9 mouse cellular contexts compared by ENCODE assay signal in genomic region chr13:40977609-40978008, GRCm38 (mm10). TPM values are rescaled to one million over a fixed set of nuclear protein-coding genes. Genes with fewer than 3 reads are reported as not detected.
DNase-seq lines count a peak whose midpoint lies in the region; ATAC-seq lines count a peak whose summit lies in the region.
"Had no signal": no experiment of that assay in that cellular context is flagged by ENCODE, and none has a peak within 500 bp of the region (broad histone marks: within the 10 kb centered on the region; RNA-seq: fewer than 3 reads in every experiment).

No protein-coding gene starts in this region.

- H3K9me3 ChIP-seq in midbrain, embryonic 14.5 days (ENCODE audit: control insufficient read depth, low read length), result no peaks in the 10 kb centered on the region
- H3K9me3 ChIP-seq in midbrain, embryonic 13.5 days, result no peaks in the 10 kb centered on the region
- H3K9me3 ChIP-seq: heart, embryonic 13.5 days had no signal

- no peak overlapping the region for H3K4me2 ChIP-seq in midbrain, embryonic 14.5 days (ENCODE audit: low read length)
- H3K4me2 ChIP-seq in midbrain, embryonic 13.5 days (replicated peaks), result no peak overlapping the region
- H3K4me2 ChIP-seq: heart, embryonic 13.5 days had no signal

- no peaks in the 10 kb centered on the region for H3K4me1 ChIP-seq in midbrain, embryonic 14.5 days (ENCODE audit: control insufficient read depth, insufficient read depth, low read length)
- no peaks in the 10 kb centered on the region for H3K4me1 ChIP-seq in midbrain, embryonic 13.5 days (replicated peaks)
- H3K4me1 ChIP-seq: heart, embryonic 13.5 days had no signal

- WGBS in midbrain, embryonic 14.5 days, result 11% methylated on average over 7 of the region's 7 CpGs
- WGBS in midbrain, embryonic 13.5 days, result 13% methylated on average over 7 of the region's 7 CpGs

- DNase-seq in cerebellum, adult 18-20 months, result peak; percentile 15 to 18
- no peak for DNase-seq in cerebellum, adult 11-12 months
- DNase-seq in midbrain, embryonic 14.5 days, result peak; percentile 60
- peak; percentile 83 for DNase-seq in embryo, embryonic 10 days (ENCODE audit: low spot score)
- peak; percentile 67 for DNase-seq in lung, postnatal 10 days
- peak; percentile 18 to 27 for DNase-seq in spleen, postnatal 36 days (ENCODE audit: low spot score in 2 of 2)

- no peaks in the 10 kb centered on the region for H3K36me3 ChIP-seq in midbrain, embryonic 14.5 days (ENCODE audit: control insufficient read depth, insufficient read depth, low read length)
- H3K36me3 ChIP-seq in midbrain, embryonic 13.5 days, result no peaks in the 10 kb centered on the region
- H3K36me3 ChIP-seq: heart, embryonic 13.5 days had no signal

- no peak overlapping the region for H3K9ac ChIP-seq in midbrain, embryonic 14.5 days (replicated peaks; ENCODE audit: low read length)
- no peak overlapping the region for H3K9ac ChIP-seq in midbrain, embryonic 13.5 days (replicated peaks)
- H3K9ac ChIP-seq: heart, embryonic 13.5 days had no signal

- no peaks in the 10 kb centered on the region for H3K27me3 ChIP-seq in midbrain, embryonic 14.5 days (ENCODE audit: control insufficient read depth, insufficient read depth, low read length)
- no peaks in the 10 kb centered on the region for H3K27me3 ChIP-seq in midbrain, embryonic 13.5 days
- H3K27me3 ChIP-seq: heart, embryonic 13.5 days had no signal

- no peak overlapping the region for H3K4me3 ChIP-seq in midbrain, embryonic 14.5 days (replicated peaks; ENCODE audit: low read depth, low read length)
- H3K4me3 ChIP-seq in midbrain, embryonic 13.5 days (replicated peaks), result no peak overlapping the region
- H3K4me3 ChIP-seq: heart, embryonic 13.5 days had no signal

- no peak overlapping the region for H3K27ac ChIP-seq in midbrain, embryonic 14.5 days (replicated peaks; ENCODE audit: low read depth, low read length)
- H3K27ac ChIP-seq in midbrain, embryonic 13.5 days, result no peak overlapping the region

- ATAC-seq in midbrain, embryonic 14.5 days (ENCODE audit: low FRiP score, low TSS enrichment), result no peak
- ATAC-seq in midbrain, embryonic 13.5 days, result no peak
- ATAC-seq in hematopoietic stem cell, adult 5-6 weeks (replicated peaks in 1 of 2; ENCODE audit: insufficient read depth in 1 of 2, low FRiP score in 2 of 2, low TSS enrichment in 1 of 2, low read depth in 1 of 2, poor library complexity in 2 of 2, severe bottlenecking in 2 of 2), result peak; percentile 69 to 81; a peak in 3 of 4 replicates

RNA-seq across cellular contexts. Expression of gene Pak1ip1, which starts 23.2 kb away (rescaled TPM):
- 62.9 and 66.0 TPM in 2 replicates for polyA plus RNA-seq in midbrain, embryonic 14.5 days (2014; fragmentation: Nextera tagmentation; extraction: Ambion mirVana)
- 71.6 and 73.0 TPM in 2 replicates for polyA plus RNA-seq in midbrain, embryonic 13.5 days (2015; fragmentation: Nextera tagmentation; extraction: Ambion mirVana)
- 94.5 and 95.9 TPM in 2 replicates for total RNA-seq in hematopoietic stem cell, adult 5-6 weeks (2017)

RNA-seq across cellular contexts. Expression of gene Tmem14c, which starts 38.5 kb away (rescaled TPM):
- 127 and 130 TPM in 2 replicates for polyA plus RNA-seq in midbrain, embryonic 14.5 days (2014; fragmentation: Nextera tagmentation; extraction: Ambion mirVana)
- polyA plus RNA-seq in midbrain, embryonic 13.5 days (2015; fragmentation: Nextera tagmentation; extraction: Ambion mirVana), result 124 and 135 TPM in 2 replicates
- 74.5 and 94.6 TPM in 2 replicates for total RNA-seq in hematopoietic stem cell, adult 5-6 weeks (2017)

Comparison
In these comparisons a context has a peak if more than half of its experiments do, and no peak if none do; other contexts are left out.
1. ATAC-seq: peak in hematopoietic stem cell, adult 5-6 weeks (2 of 2); none in midbrain, embryonic 14.5 days (single experiment) and midbrain, embryonic 13.5 days (single experiment).